In genomic region chr2:74660421-74661375, GRCm38 (mm10) we compare ENCODE assay signal across 12 mouse cellular contexts. TPM values are rescaled to one million over a fixed set of nuclear protein-coding genes. Genes with fewer than 3 reads are reported as not detected.
DNase-seq lines count a peak whose midpoint lies in the region; ATAC-seq and TF ChIP-seq lines count a peak whose summit lies in the region.
"Had no signal": no experiment of that assay in that cellular context is flagged by ENCODE, and none has a peak within 500 bp of the region (broad histone marks: within the 10 kb centered on the region; RNA-seq: fewer than 3 reads in every experiment).

No protein-coding gene starts in this region.

- H3K4me2 ChIP-seq in limb, embryonic 14.5 days (replicated peaks; ENCODE audit: low read depth, low read length, severe bottlenecking), result peak overlapping the region; percentile 57
- H3K4me2 ChIP-seq: liver, embryonic 13.5 days had no signal

- peak; percentile 74 for DNase-seq in heart, embryonic 10.5 days (ENCODE audit: low spot score)
- no peak for DNase-seq in heart, postnatal 36 days
- peak; percentile 5 for DNase-seq in right cerebral cortex, postnatal 25 days
- DNase-seq in right cerebral cortex, postnatal 4 days, result no peak
- DNase-seq in limb, embryonic 14.5 days (ENCODE audit: low spot score), result peak; percentile 29
- DNase-seq in left cerebral cortex, adult 18-20 months (ENCODE audit: low spot score in 2 of 2), result no peak
- DNase-seq in adrenal gland, postnatal 36 days, result no peak
- DNase-seq in heart, postnatal 25 days (ENCODE audit: low spot score), result no peak
- DNase-seq: layer of hippocampus, adult 9-11 months; liver, embryonic 13.5 days had no signal

- peak overlapping the region; percentile 98 for H3K9ac ChIP-seq in limb, embryonic 14.5 days (ENCODE audit: low read depth, low read length, severe bottlenecking)
- H3K9ac ChIP-seq: liver, embryonic 13.5 days had no signal

- ATAC-seq in limb, embryonic 14.5 days (ENCODE audit: low FRiP score, low read depth), result peak; percentile 27; the same call in 1 of the 2 replicates

- H3K27me3 ChIP-seq in heart, embryonic 10.5 days (ENCODE audit: insufficient read depth, poor library complexity, severe bottlenecking), result peaks cover 100% of the 10 kb centered on the region
- H3K27me3 ChIP-seq in limb, embryonic 14.5 days (ENCODE audit: control insufficient read depth, insufficient read depth, low read length), result peaks cover 30% of the 10 kb centered on the region

- H3K4me1 ChIP-seq in heart, embryonic 10.5 days, result peaks cover 20% of the 10 kb centered on the region
- H3K4me1 ChIP-seq in limb, embryonic 14.5 days (ENCODE audit: control insufficient read depth, insufficient read depth, low read length), result peaks cover 1% of the 10 kb centered on the region; the same call in 1 of the 2 replicates
- H3K4me1 ChIP-seq: liver, embryonic 13.5 days had no signal

- 4% methylated on average over 30 of the region's 30 CpGs for WGBS in heart, embryonic 10.5 days
- 1% methylated on average over 30 of the region's 30 CpGs for WGBS in limb, embryonic 14.5 days

- intact Hi-C loops in heart, postnatal 36 days (cut with DNase I), result loop anchor here (2.0 to 5.0 kb wide), 2 partner anchors 83 to 360 kb away; partner anchors contain the start of gene Lnpk
- intact Hi-C loops in heart, postnatal 25 days (cut with DNase I), result loop anchor here (10.0 kb wide), 2 partner anchors 886 to 1386 kb away; partner anchors contain the start of genes Chn1 and Sp9

- no peaks in the 10 kb centered on the region for H3K9me3 ChIP-seq in heart, embryonic 10.5 days
- H3K9me3 ChIP-seq in limb, embryonic 14.5 days (ENCODE audit: control insufficient read depth, low read length), result no peaks in the 10 kb centered on the region
- H3K9me3 ChIP-seq: liver, embryonic 13.5 days had no signal

- H3K27ac ChIP-seq in heart, embryonic 10.5 days, result no peak overlapping the region
- H3K27ac ChIP-seq in limb, embryonic 14.5 days (replicated peaks; ENCODE audit: low read depth, low read length), result peak overlapping the region; percentile 96
- H3K27ac ChIP-seq: liver, embryonic 13.5 days had no signal

- TF ChIP-seq POLR2A in limb, embryonic 14.5 days (IDR thresholded peaks at IDR 0.05; ENCODE audit: borderline replicate concordance, extremely low read depth, insufficient read depth, insufficient read length), result 0 out of 2 replicates have a peak, but pooled peaks have one; percentile 12

- no peak overlapping the region for H3K4me3 ChIP-seq in heart, embryonic 10.5 days
- H3K4me3 ChIP-seq in limb, embryonic 14.5 days (replicated peaks; ENCODE audit: low read length), result peak overlapping the region; percentile 51
- H3K4me3 ChIP-seq: liver, embryonic 13.5 days had no signal

- no peaks in the 10 kb centered on the region for H3K36me3 ChIP-seq in heart, embryonic 10.5 days
- H3K36me3 ChIP-seq in limb, embryonic 14.5 days (ENCODE audit: control insufficient read depth, insufficient read depth, low read length), result peaks cover 3% of the 10 kb centered on the region; the same call in 1 of the 2 replicates
- H3K36me3 ChIP-seq: liver, embryonic 13.5 days had no signal

RNA-seq across cellular contexts. Expression of gene Evx2, which starts 1.3 kb away (rescaled TPM):
- polyA plus RNA-seq in heart, embryonic 10.5 days (2016; fragmentation: Nextera tagmentation; extraction: Ambion mirVana), result not detected in 2 replicates
- not detected for total RNA-seq in heart, postnatal 36 days (2021)
- polyA plus RNA-seq in limb, embryonic 14.5 days (2012; rRNA removed), result 8.9 and 15.2 TPM in 2 replicates
- polyA plus RNA-seq in limb, embryonic 14.5 days (2014; fragmentation: Nextera tagmentation; extraction: Ambion mirVana), result 2.3 and 3.4 TPM in 2 replicates
- total RNA-seq in left cerebral cortex, adult 18-20 months (2021), result not detected
- not detected for total RNA-seq in adrenal gland, postnatal 36 days (2021)
- total RNA-seq in heart, postnatal 25 days (2021), result not detected
- total RNA-seq: gastrocnemius, adult 18-20 months had no signal
- polyA plus RNA-seq: heart, embryonic 16.5 days; liver, embryonic 13.5 days had no signal

RNA-seq across cellular contexts. Expression of gene Hoxd13, which starts 7.4 kb away (rescaled TPM):
- polyA plus RNA-seq in heart, embryonic 10.5 days (2016; fragmentation: Nextera tagmentation; extraction: Ambion mirVana), result 0.40 TPM in 1 of 2 replicates, not detected in the other
- total RNA-seq in heart, postnatal 36 days (2021), result not detected
- polyA plus RNA-seq in limb, embryonic 14.5 days (2012; rRNA removed), result 109 and 150 TPM in 2 replicates
- polyA plus RNA-seq in limb, embryonic 14.5 days (2014; fragmentation: Nextera tagmentation; extraction: Ambion mirVana), result 54.6 and 70.5 TPM in 2 replicates
- not detected for total RNA-seq in left cerebral cortex, adult 18-20 months (2021)
- not detected for total RNA-seq in adrenal gland, postnatal 36 days (2021)
- not detected for total RNA-seq in heart, postnatal 25 days (2021)
- total RNA-seq: gastrocnemius, adult 18-20 months had no signal
- polyA plus RNA-seq: heart, embryonic 16.5 days; liver, embryonic 13.5 days had no signal

RNA-seq across cellular contexts. Expression of gene Hoxd12, which starts 14.1 kb away (rescaled TPM):
- polyA plus RNA-seq in heart, embryonic 10.5 days (2016; fragmentation: Nextera tagmentation; extraction: Ambion mirVana), result 1.1 TPM in 1 of 2 replicates, not detected in the other
- not detected for total RNA-seq in heart, postnatal 36 days (2021)
- 43.3 and 58.3 TPM in 2 replicates for polyA plus RNA-seq in limb, embryonic 14.5 days (2012; rRNA removed)
- polyA plus RNA-seq in limb, embryonic 14.5 days (2014; fragmentation: Nextera tagmentation; extraction: Ambion mirVana), result 38.4 and 53.0 TPM in 2 replicates
- not detected for total RNA-seq in left cerebral cortex, adult 18-20 months (2021)
- total RNA-seq in adrenal gland, postnatal 36 days (2021), result not detected
- not detected for total RNA-seq in heart, postnatal 25 days (2021)
- total RNA-seq: gastrocnemius, adult 18-20 months had no signal
- polyA plus RNA-seq: heart, embryonic 16.5 days; liver, embryonic 13.5 days had no signal

RNA-seq across cellular contexts. Expression of gene Hoxd11, which starts 18.7 kb away (rescaled TPM):
- 0.07 and 2.1 TPM in 2 replicates for polyA plus RNA-seq in heart, embryonic 10.5 days (2016; fragmentation: Nextera tagmentation; extraction: Ambion mirVana)
- total RNA-seq in heart, postnatal 36 days (2021), result not detected
- 40.0 and 60.8 TPM in 2 replicates for polyA plus RNA-seq in limb, embryonic 14.5 days (2012; rRNA removed)
- 21.4 and 30.0 TPM in 2 replicates for polyA plus RNA-seq in limb, embryonic 14.5 days (2014; fragmentation: Nextera tagmentation; extraction: Ambion mirVana)
- not detected for total RNA-seq in left cerebral cortex, adult 18-20 months (2021)
- total RNA-seq in adrenal gland, postnatal 36 days (2021), result not detected
- total RNA-seq in heart, postnatal 25 days (2021), result not detected
- total RNA-seq: gastrocnemius, adult 18-20 months had no signal
- polyA plus RNA-seq: heart, embryonic 16.5 days; liver, embryonic 13.5 days had no signal

RNA-seq across cellular contexts. Expression of gene Hoxd10, which starts 31.0 kb away (rescaled TPM):
- polyA plus RNA-seq in heart, embryonic 10.5 days (2016; fragmentation: Nextera tagmentation; extraction: Ambion mirVana), result 2.3 TPM in 1 of 2 replicates, not detected in the other
- under 1 TPM in 1 of 2 experiments, not detected in 1; 0.22 TPM for total RNA-seq in heart, postnatal 36 days (2021)
- polyA plus RNA-seq in limb, embryonic 14.5 days (2012; rRNA removed), result 37.9 and 39.4 TPM in 2 replicates
- polyA plus RNA-seq in limb, embryonic 14.5 days (2014; fragmentation: Nextera tagmentation; extraction: Ambion mirVana), result 18.3 and 26.1 TPM in 2 replicates
- total RNA-seq in left cerebral cortex, adult 18-20 months (2021), result not detected
- total RNA-seq in adrenal gland, postnatal 36 days (2021), result not detected
- not detected for total RNA-seq in heart, postnatal 25 days (2021)
- polyA plus RNA-seq: heart, embryonic 16.5 days; liver, embryonic 13.5 days had no signal

Comparison
In these comparisons a context has a peak if more than half of its experiments do, and no peak if none do; other contexts are left out.
1. DNase-seq: peak in heart, embryonic 10.5 days (single experiment), right cerebral cortex, postnatal 25 days (single experiment) and limb, embryonic 14.5 days (single experiment); none in heart, postnatal 36 days (0 of 2), right cerebral cortex, postnatal 4 days (single experiment), left cerebral cortex, adult 18-20 months (0 of 2), adrenal gland, postnatal 36 days (0 of 2) and heart, postnatal 25 days (single experiment).